Mouse (Mus musculus): ENCODE results near the gene Spdya.
"Not testable (repeated sequence)": the region's sequence is repeated elsewhere in the genome, so short reads cannot be mapped to it uniquely, and the experiment has no call there.

The Spdya gene

DNA sequence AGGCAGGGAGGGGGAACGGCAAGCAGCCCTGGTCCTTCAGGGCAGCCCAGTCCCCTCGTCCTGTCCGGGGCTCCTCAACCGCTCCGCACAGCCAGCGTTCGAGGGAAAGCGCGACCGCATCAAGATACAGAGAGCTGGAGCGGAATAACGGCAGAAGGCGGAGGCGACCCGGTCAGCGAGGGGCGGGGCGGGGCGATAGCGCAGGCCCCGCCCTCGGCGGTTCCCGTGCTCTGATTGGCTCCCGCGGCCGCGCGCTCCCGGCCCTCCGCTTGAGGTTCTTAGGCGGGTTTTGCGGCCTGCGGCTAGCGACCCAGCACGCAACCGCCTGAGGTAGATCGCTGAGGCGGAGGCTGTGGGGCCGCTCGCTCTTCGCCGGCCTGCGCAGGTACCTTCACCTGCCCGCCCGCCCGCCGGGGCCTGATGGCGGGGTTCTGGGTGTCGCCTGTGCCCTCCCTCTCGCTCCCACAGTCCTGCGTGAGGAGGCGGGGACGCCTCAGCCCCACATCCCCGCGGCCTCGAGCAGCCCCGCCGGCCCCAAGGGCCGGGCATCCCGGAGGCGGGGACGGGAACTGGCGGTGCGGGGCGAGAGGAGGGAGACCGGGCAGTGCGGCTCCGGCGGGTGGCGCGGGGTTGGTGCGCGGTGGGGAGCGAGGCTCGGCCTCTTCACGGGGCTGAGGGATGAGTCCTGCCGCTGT is at the start of gene Spdya:
TSS of gene Spdya (plus strand) at position 305 of the 695 bp plus-strand sequence.
- DNase-seq (ENCODE audit: low spot score) = peak; percentile 37

DNA sequence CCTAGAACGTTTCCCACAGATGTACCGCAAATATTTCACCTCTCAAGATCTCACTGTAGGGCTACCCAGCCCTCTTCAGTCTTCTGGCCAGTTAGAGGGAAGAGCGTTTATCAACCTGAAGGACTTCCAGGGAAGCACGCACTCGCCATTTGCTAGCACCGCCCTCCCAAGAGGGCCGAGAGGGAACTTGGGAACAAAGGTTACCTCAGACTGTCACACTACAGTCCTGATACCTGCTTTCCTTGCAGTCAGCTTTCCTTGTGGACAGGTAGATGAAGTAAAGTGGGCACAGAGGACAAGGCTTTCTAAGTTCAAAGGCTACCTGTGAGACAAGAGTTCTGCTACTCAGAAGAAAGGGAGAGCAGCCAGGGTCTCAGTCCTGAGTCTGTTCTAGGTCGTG is 45.0 kb upstream of the Spdya start:
- no peak for DNase-seq (ENCODE audit: low spot score)

DNA sequence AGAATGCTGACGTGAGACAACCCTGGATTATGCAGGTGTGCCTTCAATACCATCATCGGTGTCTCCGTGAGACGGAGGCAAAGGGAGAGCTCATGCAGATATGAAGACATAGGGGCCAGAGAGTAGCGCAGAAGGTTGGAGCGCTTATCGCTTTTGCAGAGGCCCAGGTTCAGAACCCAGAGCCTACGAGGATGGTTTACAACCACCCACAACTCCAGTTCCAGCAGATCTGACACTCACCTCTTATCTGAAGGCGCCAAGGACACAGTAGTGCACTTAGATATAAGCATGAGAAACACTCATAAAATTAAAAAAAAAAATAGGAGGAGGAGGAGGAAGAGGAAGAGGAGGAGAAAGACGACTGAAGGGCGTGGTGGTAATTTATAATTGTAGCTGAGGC is 41.6 kb upstream of the Spdya start:
- no peak for DNase-seq (ENCODE audit: low spot score)

DNA sequence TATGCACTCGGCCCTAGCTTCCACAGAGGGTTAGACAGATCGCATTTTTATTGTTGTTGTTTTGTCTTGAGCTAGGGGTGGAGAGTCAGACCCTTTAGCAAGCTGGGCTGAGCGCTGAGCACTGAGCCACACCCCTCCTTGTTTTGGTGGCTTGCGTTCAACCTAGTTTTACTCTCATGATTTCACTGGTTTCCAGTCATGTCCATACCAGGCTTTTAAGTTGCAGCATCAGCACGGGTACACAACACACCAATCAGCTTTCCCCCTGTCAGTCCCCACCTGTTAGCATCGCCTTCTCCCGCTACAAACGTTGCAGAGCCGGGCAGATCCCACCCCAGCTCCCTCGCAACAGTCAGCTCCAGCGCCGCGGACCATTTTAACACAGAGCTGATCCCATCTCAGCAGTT is 25.6 kb upstream of the Spdya start:
- DNase-seq (ENCODE audit: low spot score) = no peak

DNA sequence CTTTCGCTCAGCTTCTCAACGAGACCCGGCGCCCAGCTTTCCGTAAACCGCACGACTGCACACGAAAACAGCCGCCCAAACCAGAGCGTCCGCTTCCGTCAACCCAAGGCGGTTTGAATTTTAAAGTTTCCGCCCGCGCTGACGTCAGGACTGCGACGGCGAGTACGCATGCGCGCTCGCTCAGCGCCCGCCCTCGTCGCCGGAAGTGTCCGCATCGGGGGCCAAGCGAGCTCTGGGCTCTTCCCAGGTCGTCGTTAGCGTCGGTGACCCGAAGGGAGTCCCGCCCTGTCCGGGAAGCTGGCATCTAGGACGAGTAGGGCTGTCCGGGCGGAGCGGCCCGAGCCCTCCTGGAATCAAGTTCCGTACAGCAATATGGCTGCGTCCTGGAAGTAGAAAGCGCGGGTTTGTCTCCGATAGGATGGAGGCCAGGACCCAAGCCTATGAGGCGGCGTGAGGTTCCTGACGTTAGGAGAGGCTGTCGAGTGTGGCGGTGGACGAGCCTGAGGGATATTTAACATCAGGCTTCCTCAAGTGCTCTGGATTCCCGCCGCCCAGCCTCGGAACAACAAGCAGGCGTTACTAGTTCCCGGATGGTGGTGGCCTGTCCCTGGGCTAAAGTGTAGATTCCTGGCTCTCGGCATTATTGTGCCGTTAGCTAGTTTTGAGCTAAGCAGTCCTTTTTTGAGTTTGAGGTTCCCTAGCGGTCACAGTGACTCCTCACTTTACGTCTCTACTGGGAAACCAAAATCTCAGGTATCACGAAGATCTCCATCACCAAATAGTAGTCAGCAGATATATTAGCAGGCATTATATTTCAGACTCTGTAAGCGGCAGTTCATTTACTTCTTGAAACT is 24.9 kb upstream of the Spdya start, which contains the start of gene Ndc80:
TSS of gene Ndc80 (minus strand) at position 147 of the 854 bp plus-strand sequence.
- DNase-seq (ENCODE audit: low spot score) = peak; percentile 73

DNA sequence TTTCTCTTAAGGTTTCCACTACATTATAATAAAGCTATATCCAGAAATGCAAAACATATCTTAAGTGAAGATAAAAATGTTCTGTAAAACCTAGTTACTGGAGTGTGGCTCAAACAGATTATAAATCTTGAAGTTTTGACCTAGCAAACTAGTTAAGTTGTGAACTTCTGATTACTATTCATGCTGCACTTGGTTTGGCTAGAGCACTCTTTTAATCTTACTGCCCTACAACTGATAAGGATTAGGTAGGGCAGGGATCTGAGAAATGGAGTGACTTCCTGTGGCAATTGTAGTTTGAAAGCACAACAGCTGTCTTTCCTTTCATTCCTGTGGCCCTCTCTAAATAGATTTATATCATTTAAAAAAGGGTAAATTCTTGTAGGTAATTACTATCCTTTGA is 23.8 kb upstream of the Spdya start:
- DNase-seq (ENCODE audit: low spot score) = no peak

DNA sequence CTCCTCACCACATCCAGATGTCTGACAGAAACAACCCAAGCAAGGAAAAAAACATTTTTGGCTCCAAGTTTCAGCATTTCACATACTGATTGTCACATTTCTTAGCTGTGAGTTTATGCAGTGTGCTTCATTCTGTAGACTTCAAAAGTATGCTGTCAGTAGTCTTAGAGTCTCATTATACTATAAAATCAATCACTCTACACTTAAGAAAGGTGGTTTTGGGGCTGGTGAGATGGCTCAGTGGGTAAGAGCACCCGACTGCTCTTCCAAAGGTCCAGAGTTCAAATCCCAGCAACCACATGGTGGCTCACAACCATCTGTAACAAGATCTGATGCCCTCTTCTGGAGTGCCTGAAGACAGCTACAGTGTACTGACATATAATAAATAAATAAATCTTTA is 16.3 kb upstream of the Spdya start:
- not testable (repeated sequence) for DNase-seq (ENCODE audit: low spot score)

DNA sequence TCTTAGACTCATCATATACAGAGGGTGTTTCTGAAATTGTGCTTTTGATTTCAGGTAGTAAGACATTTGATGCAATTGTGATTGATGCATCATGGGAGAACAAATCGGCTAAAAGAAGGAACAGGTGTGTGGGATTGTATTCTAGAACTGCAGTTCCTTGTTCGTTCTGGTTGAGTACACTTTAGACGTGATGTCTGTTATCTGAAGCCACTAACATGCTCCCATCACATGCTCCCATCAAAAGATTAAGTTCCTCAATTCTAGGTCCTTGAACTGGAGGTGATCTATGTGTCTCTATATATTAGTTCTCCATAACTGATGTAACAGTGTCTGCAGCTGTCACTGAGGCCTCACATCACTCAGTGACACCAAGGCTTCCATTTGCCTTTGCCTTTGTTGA is 14.7 kb upstream of the Spdya start:
- DNase-seq (ENCODE audit: low spot score) = no peak

DNA sequence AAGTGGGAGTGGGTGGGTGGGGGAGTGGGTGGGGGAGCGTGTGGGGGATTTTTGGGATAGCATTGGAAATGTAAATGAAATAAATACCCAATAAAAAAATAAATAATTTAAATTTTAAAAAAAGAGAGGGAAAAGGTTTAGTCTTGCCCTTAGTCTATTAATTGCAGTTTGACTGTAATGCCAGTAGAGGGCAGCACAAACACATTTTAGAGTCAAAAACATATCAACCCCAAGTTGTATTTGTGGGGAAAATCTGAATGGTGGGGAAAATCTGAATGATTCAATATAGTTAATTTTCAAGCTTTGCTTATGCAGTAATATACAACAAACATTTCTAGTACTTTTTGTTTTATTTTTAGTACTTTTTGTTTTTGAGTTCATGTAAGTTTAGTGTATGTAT is 3.3 kb upstream of the Spdya start:
- no peak for DNase-seq (ENCODE audit: low spot score)

DNA sequence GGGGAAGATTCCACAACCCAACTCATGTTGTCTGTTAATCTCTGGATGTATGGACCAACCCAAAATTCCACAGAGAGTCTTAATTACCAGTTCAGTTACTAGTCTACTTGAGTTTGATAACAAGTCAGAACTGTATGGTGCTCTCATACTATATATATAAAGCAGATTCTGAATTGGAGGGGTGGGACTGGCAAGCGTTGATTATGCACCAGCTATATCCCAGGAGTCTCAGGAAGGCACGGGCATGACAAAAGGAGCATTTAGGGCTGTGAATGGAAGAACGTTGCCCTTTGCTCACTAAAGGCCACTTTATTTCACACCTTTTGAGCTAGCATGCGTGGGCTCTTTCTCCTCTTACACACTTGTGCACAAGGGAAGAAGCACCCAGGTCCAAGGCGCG is 511 bp upstream of the Spdya start:
- DNase-seq (ENCODE audit: low spot score) = no peak

DNA sequence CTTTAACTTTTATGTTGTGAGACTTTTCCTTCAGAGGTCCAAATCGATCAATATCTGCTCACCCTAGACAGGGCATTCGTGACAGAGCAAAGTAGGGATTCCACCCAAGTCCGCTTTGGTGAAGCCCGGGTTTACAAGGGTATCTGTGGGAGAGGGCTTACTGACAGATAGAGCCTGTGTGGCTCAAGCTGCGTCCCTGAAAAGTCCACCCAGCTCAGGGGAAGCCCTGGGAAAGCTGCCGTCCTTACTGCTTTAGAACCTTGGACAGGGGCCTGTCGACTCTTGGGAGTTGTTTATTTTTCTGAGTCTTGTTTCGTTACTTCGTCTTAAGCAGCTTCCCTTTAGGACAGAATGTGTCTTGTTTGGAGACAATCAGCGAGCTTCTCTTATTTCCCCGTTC is 1.0 kb downstream of the Spdya start:
- DNase-seq (ENCODE audit: low spot score) = no peak

DNA sequence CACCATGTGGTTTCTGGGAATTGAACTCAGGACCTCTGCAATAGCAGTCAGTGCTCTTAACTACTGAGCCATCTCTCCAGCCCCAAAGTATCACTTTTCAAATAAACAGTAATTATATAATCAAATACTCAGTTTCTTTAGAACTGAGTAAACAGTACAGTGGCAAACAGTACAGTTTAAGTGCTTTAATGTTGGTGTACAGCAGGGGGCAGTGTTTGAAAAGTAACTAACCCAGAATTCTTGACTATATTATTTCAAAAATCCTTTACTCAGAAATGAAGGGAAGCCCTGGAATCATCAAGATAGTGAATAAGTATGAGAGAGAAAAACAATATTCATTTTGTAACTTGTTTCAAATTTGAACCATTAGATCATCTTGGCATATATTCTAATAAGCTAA is 9.8 kb downstream of the Spdya start:
- no peak for DNase-seq (ENCODE audit: low spot score)

DNA sequence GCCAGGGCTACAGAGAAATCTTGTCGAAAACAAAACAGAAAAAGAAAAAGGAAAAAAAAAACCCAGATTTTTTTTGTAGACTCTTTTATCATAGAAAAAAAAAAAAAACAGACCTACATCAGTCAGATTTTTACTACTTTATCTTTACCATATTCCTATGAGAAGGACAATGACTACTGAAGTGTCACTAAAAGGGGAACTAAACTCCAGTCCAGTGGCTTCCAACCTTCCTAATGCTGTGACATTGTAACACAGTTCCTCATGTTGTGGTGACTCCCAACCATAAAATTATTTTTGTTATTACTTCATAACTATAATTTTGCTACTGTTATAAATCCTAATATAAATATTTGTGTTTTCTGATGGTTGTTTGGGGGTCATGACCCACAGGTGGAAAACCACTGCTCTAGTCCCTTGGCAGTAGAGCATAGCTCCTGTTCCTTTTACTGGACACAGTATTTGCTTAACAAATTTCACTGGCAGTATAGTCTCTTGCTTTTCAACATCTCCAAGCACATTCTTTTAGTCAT is 27.4 kb downstream of the Spdya start:
- DNase-seq (ENCODE audit: low spot score) = no peak

DNA sequence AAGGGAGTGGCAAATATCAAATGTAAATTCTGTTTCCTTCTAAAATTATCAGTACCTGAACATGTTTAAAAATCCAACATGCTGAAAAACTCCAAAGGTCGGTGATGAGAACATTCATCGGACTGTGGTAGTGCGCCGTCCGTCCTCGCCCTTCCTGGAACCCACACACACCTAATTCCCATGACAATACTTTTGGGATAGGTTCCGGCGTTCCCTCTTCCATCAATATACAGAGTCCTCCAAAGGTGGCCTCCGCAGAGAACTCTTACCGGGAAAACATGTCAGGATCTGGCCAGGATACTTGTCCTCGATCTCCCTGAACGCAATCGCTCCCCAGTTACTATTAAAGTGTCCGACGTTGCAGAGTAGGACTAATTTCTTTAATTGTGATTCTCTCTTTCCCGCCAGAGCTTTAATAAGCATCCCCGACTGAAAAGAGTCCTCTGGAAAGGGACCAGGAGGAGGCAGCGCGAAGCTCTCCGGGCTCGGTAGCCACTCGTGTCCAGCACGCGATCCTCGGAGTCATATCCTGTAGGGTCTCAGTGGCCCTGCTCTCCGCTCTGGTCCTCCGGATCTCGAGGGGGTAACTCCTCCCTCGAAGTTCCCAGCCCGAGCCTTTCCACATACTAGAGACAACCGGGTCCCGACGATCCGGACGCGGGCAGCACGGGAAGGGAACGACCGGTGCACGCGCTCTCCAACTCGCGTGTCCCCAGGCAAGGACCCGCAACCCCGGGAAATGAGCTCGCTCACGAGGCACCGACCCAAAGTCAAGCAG is 46.2 kb downstream of the Spdya start:
- no peak for DNase-seq (ENCODE audit: low spot score)

DNA sequence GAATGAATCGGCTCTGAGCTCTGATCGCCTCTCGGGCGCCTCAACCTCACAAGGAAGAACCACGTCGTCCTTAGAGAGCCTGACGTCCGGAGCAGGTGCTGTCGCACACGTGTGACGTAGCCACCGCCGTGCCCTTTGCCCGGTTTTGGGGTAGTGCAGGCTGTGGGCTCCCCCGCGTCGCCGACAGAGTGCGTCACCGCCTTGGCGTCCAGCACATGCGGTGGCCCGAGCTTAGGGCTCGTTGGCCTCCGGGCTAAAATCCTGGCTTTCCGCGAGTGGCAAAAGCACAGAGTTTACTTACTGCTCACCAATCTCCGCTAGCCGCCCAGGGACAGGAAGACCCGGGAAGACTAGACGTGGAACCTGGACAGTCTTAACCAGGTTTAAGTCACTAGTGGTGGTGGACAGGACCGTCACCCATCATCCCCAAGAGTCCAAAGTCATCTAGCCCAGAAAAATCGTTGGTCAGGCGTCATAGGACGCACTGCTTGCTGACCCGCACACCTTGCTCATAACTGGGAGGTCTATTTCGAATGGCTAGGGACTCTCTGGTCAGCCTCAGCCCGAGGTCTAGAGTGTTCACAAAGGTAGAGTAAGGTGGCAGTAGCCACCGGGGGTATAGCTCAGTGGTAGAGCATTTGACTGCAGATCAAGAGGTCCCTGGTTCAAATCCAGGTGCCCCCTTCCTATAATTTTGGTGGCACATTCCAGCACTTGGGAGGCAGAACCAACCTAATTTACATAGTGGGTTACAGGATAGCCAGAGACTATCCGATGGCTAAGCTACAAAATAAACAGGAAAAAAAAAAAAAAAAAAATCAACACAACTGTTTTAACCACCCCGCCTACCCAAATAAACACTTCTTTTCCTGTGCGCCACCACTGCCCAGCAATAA is 47.0 kb downstream of the Spdya start:
- peak; percentile 43 for DNase-seq (ENCODE audit: low spot score)

DNA sequence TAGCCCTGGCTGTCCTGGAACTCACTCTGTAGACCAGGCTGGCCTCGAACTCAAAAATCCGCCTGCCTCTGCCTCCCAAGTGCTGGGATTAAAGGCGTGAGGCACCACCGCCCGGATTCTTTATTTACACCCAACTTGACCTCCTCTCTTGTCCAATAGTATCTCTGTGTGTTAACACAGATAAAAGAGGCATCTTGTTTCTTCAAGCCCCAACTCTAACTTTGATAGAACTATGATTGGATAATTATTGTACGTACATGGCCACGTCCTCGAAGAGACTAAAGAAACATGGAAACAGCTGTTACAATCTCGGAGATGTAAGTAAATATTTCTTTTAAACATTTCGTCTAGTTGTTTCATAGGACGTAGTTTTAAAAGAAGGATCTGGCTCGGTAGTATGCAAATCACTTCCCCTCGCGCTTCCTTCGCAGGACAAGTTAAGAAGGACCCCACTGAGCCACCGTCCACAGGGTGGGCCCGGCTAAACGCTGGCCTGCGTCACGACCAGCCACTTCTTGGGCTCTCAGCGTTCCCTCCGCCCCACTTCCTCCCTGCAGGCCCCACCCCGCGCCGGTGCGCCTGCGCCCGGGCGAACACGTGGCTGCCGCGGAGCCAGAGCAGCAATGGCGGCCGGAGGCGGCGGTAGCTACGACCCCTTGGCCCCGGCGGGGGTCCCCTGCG is 63.9 kb downstream of the Spdya start, which contains the start of gene Wdr43:
TSS of gene Wdr43 (plus strand) at position 258 of the 681 bp plus-strand sequence.
- peak; percentile 82 for DNase-seq (ENCODE audit: low spot score)

DNA sequence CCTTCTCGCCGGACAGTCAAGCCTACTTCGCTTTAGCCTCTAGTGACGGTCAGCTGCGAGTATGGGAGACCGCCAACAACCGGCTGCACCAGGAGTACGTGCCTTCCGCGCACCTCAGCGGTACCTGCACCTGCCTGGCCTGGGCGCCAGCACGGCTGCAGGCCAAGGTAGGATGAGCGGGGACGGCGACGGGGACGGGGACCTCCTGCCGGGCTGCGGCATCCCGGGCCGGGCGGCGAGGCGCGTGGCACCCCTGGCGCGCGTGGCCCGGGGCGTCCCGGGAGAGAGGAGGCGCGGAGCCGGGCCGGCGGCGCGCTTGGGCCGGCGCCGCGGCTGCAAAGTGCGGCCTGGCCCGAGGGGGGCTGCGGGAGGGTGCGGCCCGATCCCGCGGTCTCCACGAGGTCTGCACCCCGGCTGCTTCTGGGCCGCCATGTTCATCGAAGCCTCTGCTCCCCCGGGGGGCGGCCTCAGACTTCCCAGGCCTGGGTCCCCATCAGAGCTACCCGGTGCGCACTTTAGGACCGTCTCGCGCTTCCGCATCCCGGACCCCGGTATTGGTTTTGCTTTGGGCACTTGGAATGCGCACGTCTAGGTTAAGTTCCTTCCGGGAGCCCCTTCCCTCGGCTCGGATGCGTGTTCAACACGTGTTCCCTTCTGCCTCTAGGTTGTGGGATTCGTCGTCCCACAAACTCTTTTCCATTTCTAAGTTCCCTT is 64.6 kb downstream of the Spdya start:
- no peak for DNase-seq (ENCODE audit: low spot score)

DNA sequence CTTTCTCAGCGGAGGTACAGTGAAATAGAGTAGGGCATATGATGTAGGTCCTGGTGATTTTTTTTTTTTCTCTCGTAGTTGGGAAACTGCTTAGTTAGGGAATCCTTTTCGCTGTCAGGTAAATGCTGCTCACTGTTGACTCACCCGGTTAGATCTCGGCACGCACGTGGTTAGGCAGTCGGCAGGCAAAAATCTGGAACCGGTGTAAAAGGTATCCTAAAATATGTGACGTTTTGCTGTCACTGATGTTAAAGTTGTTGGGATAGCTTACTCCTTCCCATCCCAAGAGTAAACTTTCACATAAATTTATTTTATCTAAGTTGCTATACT is 65.1 kb downstream of the Spdya start:
- DNase-seq (ENCODE audit: low spot score) = no peak

DNA sequence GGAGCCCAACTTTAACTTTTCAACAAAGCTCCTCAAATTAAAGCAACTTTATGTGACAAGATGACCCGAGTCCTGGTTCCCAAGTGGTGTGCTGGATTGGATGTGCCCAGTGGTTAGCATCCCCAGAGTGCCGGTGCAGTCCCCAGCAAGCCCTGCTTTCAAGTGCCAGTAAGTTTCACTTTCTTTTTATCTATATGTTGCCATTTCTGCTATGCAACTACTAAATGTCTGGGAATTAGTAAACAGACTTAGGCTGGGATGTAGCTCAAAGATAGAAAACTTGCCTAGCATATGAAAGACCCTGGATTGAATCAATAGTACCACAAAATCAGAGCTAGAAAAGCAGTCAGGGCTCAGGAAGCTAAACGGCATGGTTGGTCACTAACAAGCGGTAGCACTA is 66.1 kb downstream of the Spdya start:
- no peak for DNase-seq (ENCODE audit: low spot score)

DNA sequence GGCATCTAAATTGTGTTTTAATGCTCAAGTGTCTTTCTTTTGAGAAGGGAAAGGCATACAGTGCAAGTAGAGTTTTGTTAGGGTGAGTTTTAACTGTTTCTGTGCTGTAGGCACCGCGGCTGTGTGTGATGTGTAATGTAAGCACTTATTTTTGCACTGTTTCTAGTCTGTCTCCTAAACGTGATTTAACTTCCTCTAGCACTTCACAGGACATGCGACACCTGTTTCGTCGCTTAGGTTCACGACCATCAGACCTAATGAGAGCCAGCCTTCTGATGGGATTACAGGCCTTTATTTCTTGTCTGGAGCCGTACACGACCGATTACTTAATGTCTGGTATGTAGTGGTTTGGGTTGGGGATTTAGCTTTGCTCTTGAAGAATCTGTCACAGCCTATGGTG is 79.9 kb downstream of the Spdya start:
- no peak for DNase-seq (ENCODE audit: low spot score)

Measured in urinary bladder, postnatal 10 days (tissue).